Mouse (Mus musculus): ENCODE results near the gene Gm17490. TPM values are rescaled to one million over a fixed set of nuclear protein-coding genes. Genes with fewer than 3 reads are reported as not detected.

Gene Gm17490
- not detected for polyA plus RNA-seq (2012; fragmentation: generic; extraction: Trizol)
- long read RNA-seq, experiment 1, result 0 reads
- long read RNA-seq, experiment 2, result 0 reads

DNA sequence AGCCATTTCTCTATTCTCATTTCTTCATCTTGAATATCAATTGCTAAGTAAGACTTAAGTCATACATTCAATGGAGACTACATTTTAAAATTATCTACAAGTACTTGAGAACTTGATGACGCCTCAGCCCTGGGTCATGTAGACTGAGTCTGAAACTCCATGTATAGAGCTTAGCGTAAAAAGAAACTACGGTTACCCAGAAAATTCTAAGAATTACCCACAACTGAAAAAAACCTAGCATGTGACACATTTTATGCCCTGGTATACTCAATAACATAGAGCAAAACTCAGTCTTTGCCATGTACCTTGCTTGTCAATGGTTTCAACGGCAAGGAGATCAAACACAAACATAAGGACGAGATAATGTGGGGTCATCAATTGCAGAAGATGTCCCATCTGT, at the start of gene Gm17490:
Gm17490 (minus strand) TSS at position 375 of the 400 bp plus-strand sequence.
- H3ac ChIP-seq (ENCODE audit: control insufficient read depth, insufficient read length, low read depth), result no peak within 1 kb of the TSS
- TF ChIP-seq USF1 (IDR thresholded peaks at IDR 0.05; ENCODE audit: low read depth), result no peak
- TF ChIP-seq CTCF (IDR thresholded peaks at IDR 0.05; ENCODE audit: control insufficient read depth, insufficient read depth, insufficient read length), result no peak
- TF ChIP-seq MYOG (IDR thresholded peaks at IDR 0.05; ENCODE audit: control insufficient read depth, extremely low read depth, insufficient read length), result no peak
- no peak for TF ChIP-seq MAX (IDR thresholded peaks at IDR 0.05)
- no peak for TF ChIP-seq FOSL1 (IDR thresholded peaks at IDR 0.05; ENCODE audit: insufficient read depth, low read length, poor library complexity, severe bottlenecking)
- TF ChIP-seq CEBPB (IDR thresholded peaks at IDR 0.05; ENCODE audit: low read depth), result no peak
- no peak for TF ChIP-seq MYOD1 (IDR thresholded peaks at IDR 0.05; ENCODE audit: control insufficient read depth, insufficient read length, low read depth)
- H3K79me3 ChIP-seq (ENCODE audit: low read depth), result no peaks in the 10 kb centered on the region
- no peak within 1 kb of the TSS for H3K4me3 ChIP-seq (ENCODE audit: insufficient read depth, poor library complexity, severe bottlenecking)
- H3K79me2 ChIP-seq (ENCODE audit: control insufficient read depth, insufficient read depth), result no peaks in the 10 kb centered on the region
- no peaks in the 10 kb centered on the region for H3K27me3 ChIP-seq (ENCODE audit: control insufficient read depth, insufficient read depth, insufficient read length)
- no peaks in the 10 kb centered on the region for H3K36me3 ChIP-seq (ENCODE audit: control insufficient read depth, insufficient read depth)

- Histone ChIP-seq H3K79me3 (ENCODE audit: low read depth) (no peaks in the 10 kb centered on the region), H3K36me3 (ENCODE audit: control insufficient read depth, insufficient read depth) (no peaks in the 10 kb centered on the region), H3K79me2 (ENCODE audit: control insufficient read depth, insufficient read depth) (no peaks in the 10 kb centered on the region), H3K4me3 (ENCODE audit: insufficient read depth, poor library complexity, severe bottlenecking) (no peak overlapping the region), H3ac (ENCODE audit: control insufficient read depth, insufficient read length, low read depth) (no peak overlapping the region), H3K27me3 (ENCODE audit: control insufficient read depth, insufficient read depth, insufficient read length) (peaks cover 8% of the 10 kb centered on the region)
- TF ChIP-seq FOSL1 (IDR thresholded peaks at IDR 0.05; ENCODE audit: insufficient read depth, low read length, poor library complexity, severe bottlenecking) (no peak), USF1 (IDR thresholded peaks at IDR 0.05; ENCODE audit: low read depth) (no peak), CTCF (IDR thresholded peaks at IDR 0.05; ENCODE audit: control insufficient read depth, insufficient read depth, insufficient read length) (no peak), MAX (IDR thresholded peaks at IDR 0.05) (no peak), MYOG (IDR thresholded peaks at IDR 0.05; ENCODE audit: control insufficient read depth, extremely low read depth, insufficient read length) (no peak), CEBPB (IDR thresholded peaks at IDR 0.05; ENCODE audit: low read depth) (no peak), MYOD1 (IDR thresholded peaks at IDR 0.05; ENCODE audit: control insufficient read depth, insufficient read length, low read depth) (no peak)
These were observed 46.1 kb upstream of the Gm17490 start for GRCm38 (mm10) chr2:11672144-11672543.

DNA sequence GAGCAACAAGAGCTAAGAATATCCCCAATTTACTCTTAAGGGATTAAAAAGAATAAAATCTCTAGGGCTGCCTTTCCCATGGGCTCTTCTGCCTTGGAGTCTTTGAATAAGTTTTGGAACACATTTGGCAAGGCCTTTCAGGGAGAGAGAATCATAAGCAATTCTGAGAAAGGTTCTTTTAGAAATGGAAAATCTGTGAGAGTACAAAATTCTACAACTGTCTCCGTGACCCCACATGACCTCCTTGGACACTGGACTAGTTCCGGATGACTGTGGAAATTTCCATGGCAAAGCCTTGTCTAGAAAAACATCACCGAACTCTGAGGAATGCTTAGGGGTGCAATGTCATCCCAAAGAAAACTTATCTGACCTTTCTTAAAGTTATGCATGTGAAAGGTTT, 39.3 kb upstream of the Gm17490 start:
- H3K79me3 ChIP-seq (ENCODE audit: low read depth), result no peaks in the 10 kb centered on the region
- no peaks in the 10 kb centered on the region for H3K36me3 ChIP-seq (ENCODE audit: control insufficient read depth, insufficient read depth)
- no peaks in the 10 kb centered on the region for H3K27me3 ChIP-seq (ENCODE audit: control insufficient read depth, insufficient read depth, insufficient read length)
- no peak overlapping the region for H3K4me3 ChIP-seq (ENCODE audit: insufficient read depth, poor library complexity, severe bottlenecking)
- no peaks in the 10 kb centered on the region for H3K79me2 ChIP-seq (ENCODE audit: control insufficient read depth, insufficient read depth)
- TF ChIP-seq CTCF (IDR thresholded peaks at IDR 0.05; ENCODE audit: control insufficient read depth, insufficient read depth, insufficient read length) (no peak), MYOD1 (IDR thresholded peaks at IDR 0.05; ENCODE audit: control insufficient read depth, insufficient read length, low read depth) (no peak), CEBPB (IDR thresholded peaks at IDR 0.05; ENCODE audit: low read depth) (no peak), MAX (IDR thresholded peaks at IDR 0.05) (no peak), FOSL1 (IDR thresholded peaks at IDR 0.05; ENCODE audit: insufficient read depth, low read length, poor library complexity, severe bottlenecking) (no peak), USF1 (IDR thresholded peaks at IDR 0.05; ENCODE audit: low read depth) (no peak), MYOG (IDR thresholded peaks at IDR 0.05; ENCODE audit: control insufficient read depth, extremely low read depth, insufficient read length) (no peak)
- no peak overlapping the region for H3ac ChIP-seq (ENCODE audit: control insufficient read depth, insufficient read length, low read depth)

DNA sequence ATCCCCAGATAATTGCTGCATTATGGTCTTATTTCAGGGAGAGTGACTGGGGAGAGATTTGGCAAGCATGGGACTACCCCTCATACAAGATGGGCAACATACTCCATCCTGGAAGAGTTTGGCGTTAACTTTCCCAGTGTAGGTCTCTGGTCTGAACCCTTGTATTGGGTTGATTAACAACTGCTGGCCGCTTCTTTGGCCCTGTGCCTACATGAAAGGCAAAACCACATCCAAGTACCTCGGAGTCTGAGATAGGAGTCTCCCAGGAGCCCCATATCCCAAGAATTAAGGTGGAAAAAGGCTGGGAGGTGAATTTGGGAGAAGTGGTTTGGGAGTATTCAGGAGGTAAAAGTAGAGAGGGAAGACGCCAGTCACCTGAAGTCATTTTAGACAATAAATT, 38.7 kb upstream of the Gm17490 start:
- Histone ChIP-seq H3K27me3 (ENCODE audit: control insufficient read depth, insufficient read depth, insufficient read length) (no peaks in the 10 kb centered on the region), H3K36me3 (ENCODE audit: control insufficient read depth, insufficient read depth) (no peaks in the 10 kb centered on the region), H3K79me2 (ENCODE audit: control insufficient read depth, insufficient read depth) (no peaks in the 10 kb centered on the region), H3ac (ENCODE audit: control insufficient read depth, insufficient read length, low read depth) (no peak overlapping the region), H3K79me3 (ENCODE audit: low read depth) (no peaks in the 10 kb centered on the region), H3K4me3 (ENCODE audit: insufficient read depth, poor library complexity, severe bottlenecking) (no peak overlapping the region)
- TF ChIP-seq MAX (IDR thresholded peaks at IDR 0.05), result no peak
- TF ChIP-seq CTCF (IDR thresholded peaks at IDR 0.05; ENCODE audit: control insufficient read depth, insufficient read depth, insufficient read length), result no peak
- no peak for TF ChIP-seq USF1 (IDR thresholded peaks at IDR 0.05; ENCODE audit: low read depth)
- no peak for TF ChIP-seq FOSL1 (IDR thresholded peaks at IDR 0.05; ENCODE audit: insufficient read depth, low read length, poor library complexity, severe bottlenecking)
- no peak for TF ChIP-seq MYOD1 (IDR thresholded peaks at IDR 0.05; ENCODE audit: control insufficient read depth, insufficient read length, low read depth)
- no peak for TF ChIP-seq MYOG (IDR thresholded peaks at IDR 0.05; ENCODE audit: control insufficient read depth, extremely low read depth, insufficient read length)
- TF ChIP-seq CEBPB (IDR thresholded peaks at IDR 0.05; ENCODE audit: low read depth), result no peak

- Histone ChIP-seq H3K36me3 (ENCODE audit: control insufficient read depth, insufficient read depth) (no peaks in the 10 kb centered on the region), H3K27me3 (ENCODE audit: control insufficient read depth, insufficient read depth, insufficient read length) (no peaks in the 10 kb centered on the region), H3K79me2 (ENCODE audit: control insufficient read depth, insufficient read depth) (no peaks in the 10 kb centered on the region), H3ac (ENCODE audit: control insufficient read depth, insufficient read length, low read depth) (no peak overlapping the region), H3K79me3 (ENCODE audit: low read depth) (no peaks in the 10 kb centered on the region), H3K4me3 (ENCODE audit: insufficient read depth, poor library complexity, severe bottlenecking) (no peak overlapping the region)
- TF ChIP-seq USF1 (IDR thresholded peaks at IDR 0.05; ENCODE audit: low read depth) (no peak), CTCF (IDR thresholded peaks at IDR 0.05; ENCODE audit: control insufficient read depth, insufficient read depth, insufficient read length) (no peak), CEBPB (IDR thresholded peaks at IDR 0.05; ENCODE audit: low read depth) (no peak), FOSL1 (IDR thresholded peaks at IDR 0.05; ENCODE audit: insufficient read depth, low read length, poor library complexity, severe bottlenecking) (no peak), MYOG (IDR thresholded peaks at IDR 0.05; ENCODE audit: control insufficient read depth, extremely low read depth, insufficient read length) (no peak), MYOD1 (IDR thresholded peaks at IDR 0.05; ENCODE audit: control insufficient read depth, insufficient read length, low read depth) (no peak), MAX (IDR thresholded peaks at IDR 0.05) (no peak)
These were observed 38.3 kb upstream of the Gm17490 start for GRCm38 (mm10) chr2:11664367-11664766.
